Mouse (Mus musculus): ENCODE results near the gene Adra2b. TPM values are rescaled to one million over a fixed set of nuclear protein-coding genes. Genes with fewer than 3 reads are reported as not detected.

Gene Adra2b
- total RNA-seq (2018; cell fraction: chromatin; rRNA removed), result 1 to 10 TPM in 1 of 26 experiments, under 1 TPM in 6, not detected in 19; 0.15 to 1.5 (median 0.28) TPM
- under 1 TPM in 2 of 26 experiments, not detected in 24; 0.05 to 0.21 TPM for total RNA-seq (2018; cell fraction: cytosol; rRNA removed)
- 10 to 100 TPM in 1 of 26 experiments, 1 to 10 TPM in 2, under 1 TPM in 10, not detected in 13; 0.12 to 11.7 (median 0.28) TPM for total RNA-seq (2018; cell fraction: nucleus; rRNA removed)
- not detected in 3 replicates for polyA plus RNA-seq (2018)

DNA sequence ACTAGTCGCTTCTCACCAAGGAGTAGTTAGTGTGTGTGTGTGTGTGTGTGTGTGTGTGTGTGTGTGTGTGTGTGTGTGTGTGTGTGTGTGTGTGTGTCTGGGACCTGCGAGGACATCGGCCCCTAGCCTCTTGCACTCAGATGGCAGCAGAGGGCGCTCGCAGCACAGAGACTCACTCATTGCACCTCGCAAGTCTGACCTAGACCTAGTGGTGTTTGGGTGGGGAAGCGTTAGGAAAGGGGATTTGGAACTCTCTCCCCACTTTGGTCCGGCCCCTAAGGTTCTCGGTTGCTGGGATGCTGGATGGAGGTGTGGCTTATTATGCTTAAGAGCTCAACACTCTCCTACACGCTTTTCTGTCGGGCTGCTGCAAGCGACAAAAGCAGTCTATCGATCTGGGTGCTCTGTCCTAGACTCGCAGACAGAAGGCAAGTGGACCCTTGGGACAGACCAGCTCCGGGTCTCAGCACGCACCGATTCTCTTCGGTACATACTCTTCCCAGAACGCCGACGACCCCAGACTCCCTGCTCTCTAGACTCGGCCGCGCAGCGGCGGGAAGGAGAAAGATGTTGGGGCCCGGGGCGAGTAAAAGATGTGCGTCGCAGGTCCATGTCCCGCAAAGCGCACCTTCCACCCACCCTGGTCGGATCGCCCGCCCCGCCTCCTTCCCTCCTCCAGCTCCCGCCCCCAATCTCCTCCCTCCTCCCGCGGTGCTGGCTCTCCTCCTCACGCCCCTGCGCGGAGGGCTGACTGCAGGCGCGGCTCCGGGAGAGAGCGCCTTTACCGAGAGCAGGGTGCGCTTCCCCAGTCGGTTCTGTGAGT is at the start of gene Adra2b:
Gene Adra2b (plus strand): TSS at position 750 of the 823 bp plus-strand sequence.
- WGBS (ENCODE audit: missing documents), result 1% methylated on average over 40 of the region's 49 CpGs
- no peak within 1 kb of the TSS for H3K27ac ChIP-seq
- no peaks in the 10 kb centered on the region for H3K36me3 ChIP-seq (ENCODE audit: inconsistent target)
- no peak within 1 kb of the TSS for H3K4me3 ChIP-seq (ENCODE audit: inconsistent target)
- no peaks in the 10 kb centered on the region for H3K79me2 ChIP-seq (ENCODE audit: inconsistent target)

DNA sequence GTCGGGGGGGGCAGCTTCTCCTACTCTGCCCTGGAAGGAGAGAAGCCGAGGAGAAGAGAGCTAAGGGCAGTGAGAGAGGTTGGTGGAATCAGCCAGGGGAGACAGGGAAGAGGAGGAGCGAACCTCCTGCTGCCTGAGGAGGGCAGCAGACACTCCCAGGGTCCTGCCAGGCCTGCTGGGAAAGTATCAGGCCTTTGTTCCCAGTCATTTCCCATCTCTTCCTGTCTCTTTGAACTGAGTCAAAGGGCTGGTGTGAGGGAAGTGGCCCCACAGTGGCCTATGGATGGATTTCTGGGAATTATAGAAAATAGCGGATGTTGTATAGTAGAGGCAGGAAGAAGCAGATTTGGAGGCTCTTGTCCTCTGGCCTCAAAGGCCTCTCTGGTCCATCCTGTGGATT is 49.1 kb upstream of the Adra2b start:
- Histone ChIP-seq H3K79me2 (ENCODE audit: inconsistent target) (no peaks in the 10 kb centered on the region), H3K27ac (no peak overlapping the region), H3K36me3 (ENCODE audit: inconsistent target) (no peaks in the 10 kb centered on the region), H3K4me3 (ENCODE audit: inconsistent target) (no peak overlapping the region)
- 72% methylated on average over 4 of the region's 4 CpGs for WGBS (ENCODE audit: missing documents)

DNA sequence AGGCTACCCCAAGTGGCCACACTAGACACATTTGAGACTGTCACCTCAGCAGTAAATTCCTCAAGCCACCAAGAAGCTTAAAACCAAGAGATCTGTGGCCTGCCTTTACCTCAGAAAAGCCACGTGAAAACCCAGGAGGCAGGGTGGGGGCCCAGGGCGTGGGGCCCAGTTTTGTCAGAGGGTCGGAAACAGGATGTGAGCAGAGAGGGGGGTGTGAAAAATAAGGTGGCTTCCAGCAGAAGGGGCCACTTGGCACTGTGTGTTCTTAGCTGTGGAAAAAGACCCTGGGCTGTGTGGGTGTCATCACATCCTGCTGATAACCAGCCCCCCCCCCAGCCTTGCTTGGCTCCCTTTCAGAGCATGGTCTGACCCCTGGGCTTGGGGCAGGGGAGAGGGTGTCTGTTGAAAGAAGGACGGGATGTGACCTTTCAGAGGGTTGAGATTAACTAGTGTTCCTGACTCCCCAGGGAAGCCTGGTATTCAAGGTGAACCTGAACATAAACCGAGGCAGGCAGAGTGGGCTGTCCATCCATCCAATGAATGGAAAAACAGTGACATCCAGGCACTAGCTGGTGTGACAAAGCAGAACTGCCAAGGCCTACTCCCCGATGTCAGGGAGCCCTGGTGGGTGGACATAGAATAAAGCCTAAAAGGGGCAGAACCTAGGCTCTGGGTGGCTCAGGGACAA is 48.4 kb upstream of the Adra2b start:
- 47% methylated on average over 6 of the region's 6 CpGs for WGBS (ENCODE audit: missing documents)
- H3K4me3 ChIP-seq (ENCODE audit: inconsistent target), result no peak overlapping the region
- no peaks in the 10 kb centered on the region for H3K36me3 ChIP-seq (ENCODE audit: inconsistent target)
- no peaks in the 10 kb centered on the region for H3K79me2 ChIP-seq (ENCODE audit: inconsistent target)
- no peak overlapping the region for H3K27ac ChIP-seq

DNA sequence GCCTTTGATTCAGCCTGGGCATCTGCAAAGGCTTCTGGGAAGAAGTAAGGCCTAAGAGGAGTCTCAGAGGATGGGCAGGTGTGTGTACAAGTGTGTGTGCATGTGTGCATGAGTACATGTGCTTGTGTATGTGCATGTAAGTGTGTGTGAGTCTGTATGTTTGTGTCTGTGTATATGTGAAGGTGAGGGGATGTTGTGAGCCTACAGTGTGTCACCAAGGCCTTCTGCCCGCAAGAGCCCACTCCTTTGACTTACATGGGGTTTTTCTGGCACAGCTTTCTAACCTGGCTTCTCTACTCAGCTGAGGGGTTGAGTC is 47.9 kb upstream of the Adra2b start:
- Histone ChIP-seq H3K27ac (no peak overlapping the region), H3K79me2 (ENCODE audit: inconsistent target) (no peaks in the 10 kb centered on the region), H3K36me3 (ENCODE audit: inconsistent target) (no peaks in the 10 kb centered on the region), H3K4me3 (ENCODE audit: inconsistent target) (no peak overlapping the region)
- WGBS (ENCODE audit: missing documents), result 92% methylated on average over 1 of the region's 1 CpGs

DNA sequence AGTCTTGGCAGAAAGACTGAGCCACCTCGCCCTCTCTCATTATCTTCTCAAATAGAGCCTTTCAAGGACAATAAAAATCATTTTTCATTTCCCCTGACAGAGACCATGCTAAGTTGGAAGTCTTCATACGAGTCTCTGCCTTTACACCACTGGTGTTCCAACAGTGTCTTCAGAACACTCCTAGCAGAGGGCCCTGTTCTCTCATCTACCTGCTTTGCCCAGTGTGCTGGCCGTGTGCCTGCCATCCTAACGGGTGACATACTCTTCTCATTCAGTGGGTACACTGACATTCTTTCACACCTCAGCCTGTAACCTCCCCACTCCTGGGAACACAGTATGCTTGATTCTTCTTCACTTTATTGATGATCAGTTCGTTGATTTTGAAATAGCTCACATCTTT is 46.6 kb upstream of the Adra2b start:
- Histone ChIP-seq H3K36me3 (ENCODE audit: inconsistent target) (no peaks in the 10 kb centered on the region), H3K27ac (no peak overlapping the region), H3K79me2 (ENCODE audit: inconsistent target) (no peaks in the 10 kb centered on the region), H3K4me3 (ENCODE audit: inconsistent target) (no peak overlapping the region)
- 93% methylated on average over 5 of the region's 5 CpGs for WGBS (ENCODE audit: missing documents)

DNA sequence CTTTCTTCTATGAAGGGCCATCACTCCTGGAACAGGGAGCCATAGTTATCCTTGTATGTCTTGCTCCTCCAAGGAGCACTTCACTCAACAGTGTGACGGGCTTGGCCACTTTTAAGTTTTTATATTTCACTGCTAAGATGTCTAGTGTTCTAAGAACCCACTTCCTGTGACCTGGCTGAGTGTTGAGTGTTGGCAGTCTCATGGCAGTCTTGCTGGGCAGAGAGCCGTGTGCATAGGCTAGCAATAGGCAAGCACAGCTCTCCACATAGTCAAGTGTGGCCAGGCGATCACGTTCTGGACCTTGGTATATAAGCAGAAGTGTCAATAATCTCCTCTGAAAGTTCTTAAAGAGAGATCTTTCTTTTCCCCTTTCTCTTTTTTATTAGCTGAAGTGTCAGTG is 44.9 kb upstream of the Adra2b start:
- no peaks in the 10 kb centered on the region for H3K79me2 ChIP-seq (ENCODE audit: inconsistent target)
- H3K4me3 ChIP-seq (ENCODE audit: inconsistent target), result no peak overlapping the region
- no peaks in the 10 kb centered on the region for H3K36me3 ChIP-seq (ENCODE audit: inconsistent target)
- H3K27ac ChIP-seq, result no peak overlapping the region
- 29% methylated on average over 4 of the region's 4 CpGs for WGBS (ENCODE audit: missing documents)

DNA sequence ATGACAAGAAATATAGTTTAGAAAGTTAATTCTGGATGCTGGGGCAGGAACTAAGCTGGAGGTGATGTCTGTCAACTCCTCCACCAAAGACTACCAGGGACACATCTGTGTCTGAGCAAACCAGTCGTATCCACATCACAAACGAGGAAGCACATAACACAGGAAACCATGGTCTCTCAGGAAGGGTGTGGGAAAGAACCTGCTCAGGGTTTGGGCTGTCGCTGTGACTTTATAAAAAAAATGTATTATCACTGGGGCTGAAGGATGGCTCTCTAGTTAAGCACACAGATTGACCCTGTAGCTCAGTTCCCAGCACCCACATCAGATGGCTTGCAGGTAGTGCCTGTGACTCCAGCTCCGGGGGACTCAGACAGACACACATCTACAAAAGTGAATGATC is 43.9 kb upstream of the Adra2b start:
- 31% methylated on average over 4 of the region's 4 CpGs for WGBS (ENCODE audit: missing documents)
- no peak overlapping the region for H3K4me3 ChIP-seq (ENCODE audit: inconsistent target)
- no peaks in the 10 kb centered on the region for H3K36me3 ChIP-seq (ENCODE audit: inconsistent target)
- H3K27ac ChIP-seq, result no peak overlapping the region
- H3K79me2 ChIP-seq (ENCODE audit: inconsistent target), result no peaks in the 10 kb centered on the region

DNA sequence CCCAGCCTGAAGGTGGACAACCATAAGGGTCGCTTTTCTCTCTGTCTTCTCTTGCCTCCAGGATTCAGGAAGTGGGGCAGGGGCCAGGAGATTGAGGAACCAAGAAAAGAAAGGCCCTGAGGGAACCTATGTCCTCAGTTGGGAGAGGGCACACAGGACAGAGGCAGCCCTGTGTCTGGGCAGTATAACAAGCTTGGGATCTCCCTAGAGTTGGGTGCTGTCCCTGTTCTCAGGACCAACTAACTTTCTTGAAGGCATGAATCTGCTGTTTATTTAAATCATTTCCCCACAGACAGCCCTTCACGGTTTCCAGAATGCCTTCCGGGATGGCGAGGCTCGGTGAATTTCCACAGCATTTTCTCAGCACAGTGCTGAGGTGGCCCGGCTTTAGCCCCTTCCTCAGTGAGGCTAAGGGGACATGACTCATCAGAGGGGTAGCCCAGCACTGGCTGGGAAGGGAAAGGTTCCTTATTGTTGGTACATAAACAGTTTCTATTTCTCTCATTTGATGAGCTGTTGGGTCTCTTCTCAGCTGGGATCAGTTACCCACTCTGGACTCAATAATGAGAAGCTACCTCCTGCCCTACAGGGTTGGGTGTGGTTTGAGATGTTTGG is 40.2 kb upstream of the Adra2b start:
- 40% methylated on average over 6 of the region's 6 CpGs for WGBS (ENCODE audit: missing documents)
- no peak overlapping the region for H3K27ac ChIP-seq

DNA sequence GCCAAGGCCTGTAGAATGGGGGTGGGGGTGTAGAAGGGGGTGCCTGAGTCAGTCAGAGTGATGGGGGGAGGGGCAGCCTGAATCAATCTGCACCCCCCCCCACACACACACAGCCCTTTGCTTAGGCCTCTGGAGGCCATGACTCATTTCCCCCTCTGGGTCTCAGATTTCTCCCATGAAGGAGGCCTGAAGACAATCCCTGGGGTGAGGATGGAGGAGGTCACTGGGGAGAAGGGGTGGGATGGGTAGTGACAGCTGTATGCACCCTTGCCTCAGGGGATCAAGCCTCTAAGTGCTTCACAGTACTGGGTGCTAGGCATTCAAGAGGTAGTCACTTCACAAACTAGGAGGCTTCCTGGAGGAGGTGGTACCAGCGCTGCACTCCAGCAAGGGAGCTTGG is 39.3 kb upstream of the Adra2b start:
- no peak overlapping the region for H3K27ac ChIP-seq
- no peaks in the 10 kb centered on the region for H3K36me3 ChIP-seq (ENCODE audit: inconsistent target)
- 100% methylated on average over 1 of the region's 1 CpGs for WGBS (ENCODE audit: missing documents)
- no peaks in the 10 kb centered on the region for H3K79me2 ChIP-seq (ENCODE audit: inconsistent target)
- no peak overlapping the region for H3K4me3 ChIP-seq (ENCODE audit: inconsistent target)

More for the DNA sequence above, 40.2 kb upstream of the Adra2b start:
- Histone ChIP-seq H3K79me2 (ENCODE audit: inconsistent target) (no peaks in the 10 kb centered on the region), H3K4me3 (ENCODE audit: inconsistent target) (no peak overlapping the region), H3K36me3 (ENCODE audit: inconsistent target) (no peaks in the 10 kb centered on the region)

DNA sequence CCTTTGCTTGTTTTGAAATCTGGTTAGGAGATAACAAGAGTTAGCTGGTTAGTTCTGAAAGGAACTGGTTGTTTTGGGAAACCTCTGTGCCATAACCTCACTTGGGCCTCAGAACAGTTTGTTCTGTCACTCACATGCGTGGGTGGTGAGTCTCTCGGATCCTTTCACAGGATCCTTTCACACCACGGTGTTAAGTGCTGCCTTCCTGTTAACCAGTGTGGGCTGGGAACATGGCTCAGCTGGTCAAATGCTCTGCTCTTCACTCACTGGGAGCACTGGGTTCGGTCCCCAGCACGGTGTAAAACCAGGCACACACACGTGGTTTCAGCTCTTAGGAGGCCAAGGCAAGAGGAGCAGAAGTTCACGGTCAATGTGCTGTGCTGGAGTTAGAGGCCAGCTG is 38.6 kb upstream of the Adra2b start:
- no peak overlapping the region for H3K4me3 ChIP-seq (ENCODE audit: inconsistent target)
- no peaks in the 10 kb centered on the region for H3K36me3 ChIP-seq (ENCODE audit: inconsistent target)
- no peak overlapping the region for H3K27ac ChIP-seq
- no peaks in the 10 kb centered on the region for H3K79me2 ChIP-seq (ENCODE audit: inconsistent target)
- 63% methylated on average over 7 of the region's 7 CpGs for WGBS (ENCODE audit: missing documents)

DNA sequence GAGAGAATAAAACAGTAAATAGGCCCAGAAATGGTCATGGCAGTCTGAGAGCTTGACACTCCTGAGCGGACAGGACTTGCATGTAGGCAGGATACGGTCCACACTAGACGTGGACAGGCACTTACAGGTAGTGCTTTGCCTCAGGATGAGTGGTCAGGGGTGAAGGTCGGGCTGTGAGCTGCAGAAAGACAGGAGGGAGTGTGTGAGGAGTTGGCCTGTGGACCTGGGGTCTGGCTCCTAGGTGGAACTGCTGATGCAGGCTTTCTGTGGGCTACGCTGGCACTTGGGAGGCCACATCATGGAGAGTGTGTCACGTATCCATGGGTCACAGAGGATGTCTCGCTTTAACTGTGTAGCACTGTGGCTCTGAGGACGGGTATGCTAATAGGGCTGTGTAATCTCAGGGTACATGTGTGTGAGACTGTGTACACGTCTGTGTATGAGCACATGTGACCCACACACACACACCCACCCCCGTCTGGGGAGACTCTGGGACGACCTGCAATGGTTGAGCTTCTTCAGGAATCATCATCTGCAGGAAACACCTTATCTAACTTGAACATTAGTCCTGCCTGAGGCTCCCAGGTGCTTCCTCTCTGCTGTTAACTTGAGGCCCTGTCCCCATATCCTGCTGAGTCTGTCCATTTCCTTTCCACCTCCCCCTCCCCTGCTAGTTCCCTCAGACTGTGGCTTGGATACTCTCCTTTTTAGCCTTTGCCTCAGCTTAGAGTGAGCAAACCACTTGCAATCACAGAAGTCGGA is 34.7 kb upstream of the Adra2b start:
- Histone ChIP-seq H3K79me2 (ENCODE audit: inconsistent target) (no peaks in the 10 kb centered on the region), H3K27ac (no peak overlapping the region), H3K4me3 (ENCODE audit: inconsistent target) (no peak overlapping the region), H3K36me3 (ENCODE audit: inconsistent target) (no peaks in the 10 kb centered on the region)
- 51% methylated on average over 12 of the region's 12 CpGs for WGBS (ENCODE audit: missing documents)

DNA sequence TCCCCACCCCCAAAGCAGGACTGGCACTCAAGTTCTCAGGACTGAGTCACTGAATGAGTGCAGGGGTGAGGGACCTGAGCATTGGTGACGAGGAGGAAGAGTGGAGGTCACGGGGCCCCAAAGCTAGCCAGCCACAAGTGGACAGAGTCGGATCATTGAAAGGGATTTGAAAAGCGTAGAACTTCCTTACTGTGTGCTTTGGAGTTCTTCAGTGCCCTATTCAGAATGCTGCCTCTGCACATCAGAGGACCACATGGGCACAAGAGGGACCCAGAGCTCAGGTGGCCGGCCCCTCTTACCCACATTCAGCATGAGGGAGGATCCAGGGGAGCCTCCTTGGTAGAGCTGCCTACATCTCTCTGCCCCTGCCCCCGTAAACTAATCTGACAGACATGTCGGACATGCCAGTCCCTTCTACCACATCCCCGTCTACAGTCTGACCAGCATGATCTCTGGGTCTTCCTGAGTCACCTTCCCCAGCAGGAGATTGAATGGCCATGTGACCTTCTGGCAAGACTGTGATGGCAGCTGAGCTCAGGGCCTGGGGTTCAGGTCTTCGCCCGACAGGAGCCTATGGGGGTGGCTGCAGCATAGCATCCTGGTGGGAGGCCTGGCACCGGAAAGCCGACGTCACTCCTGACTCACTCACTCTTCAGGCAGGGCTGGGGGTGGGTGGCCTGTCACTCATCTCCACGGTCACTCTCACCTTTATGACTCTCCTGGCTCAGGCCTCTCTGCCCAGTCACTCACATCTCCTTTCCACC is 30.0 kb upstream of the Adra2b start:
- Histone ChIP-seq H3K36me3 (ENCODE audit: inconsistent target) (no peaks in the 10 kb centered on the region), H3K27ac (no peak overlapping the region), H3K79me2 (ENCODE audit: inconsistent target) (peaks cover 8% of the 10 kb centered on the region; the same call in 1 of the 2 replicates), H3K4me3 (ENCODE audit: inconsistent target) (no peak overlapping the region)
- 80% methylated on average over 13 of the region's 14 CpGs for WGBS (ENCODE audit: missing documents)

DNA sequence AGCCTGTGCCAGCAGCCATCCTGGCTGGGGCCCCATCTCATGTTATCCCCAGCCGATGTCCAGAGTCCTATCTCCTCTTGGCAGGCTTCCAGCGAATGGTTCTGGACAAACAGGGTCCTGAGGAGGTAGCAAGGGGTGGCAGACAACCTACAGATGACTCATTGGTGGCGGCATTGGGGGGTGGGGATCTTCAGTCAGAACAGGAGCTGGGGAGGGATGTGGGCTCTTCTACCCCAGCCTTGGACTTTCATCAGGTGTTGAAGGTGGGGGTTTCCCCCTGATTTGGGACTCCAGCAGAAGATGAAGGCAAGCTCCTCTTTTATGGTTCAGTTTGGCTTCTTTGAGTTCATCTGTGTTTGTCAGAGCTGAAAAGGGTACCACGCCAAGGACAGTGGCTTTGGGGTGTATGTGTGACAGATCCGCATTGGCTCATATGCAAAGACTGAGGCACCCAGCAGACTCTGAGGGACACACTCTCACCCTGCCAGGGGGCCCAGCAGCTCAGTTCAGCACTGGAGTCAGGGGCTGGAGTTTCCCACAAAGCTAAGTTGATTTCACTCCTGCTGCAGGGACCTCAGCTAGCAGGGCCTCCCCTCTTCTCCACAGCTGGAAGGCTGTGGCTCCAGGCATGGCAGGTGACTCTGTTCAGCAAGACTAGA is 28.9 kb upstream of the Adra2b start:
- WGBS (ENCODE audit: missing documents), result 73% methylated on average over 5 of the region's 5 CpGs

More for the DNA sequence above, 28.9 kb upstream of the Adra2b start:
- Histone ChIP-seq H3K79me2 (ENCODE audit: inconsistent target) (peaks cover 8% of the 10 kb centered on the region; the same call in 1 of the 2 replicates), H3K36me3 (ENCODE audit: inconsistent target) (no peaks in the 10 kb centered on the region), H3K4me3 (ENCODE audit: inconsistent target) (no peak overlapping the region), H3K27ac (no peak overlapping the region)
